In genomic region chr15:13134086-13134485, GRCm38 (mm10) we compare ENCODE assay signal across 9 mouse cellular contexts. TPM values are rescaled to one million over a fixed set of nuclear protein-coding genes. Genes with fewer than 3 reads are reported as not detected.
DNase-seq lines count a peak whose midpoint lies in the region; ATAC-seq and TF ChIP-seq lines count a peak whose summit lies in the region.
"Had no signal": no experiment of that assay in that cellular context is flagged by ENCODE, and none has a peak within 500 bp of the region (broad histone marks: within the 10 kb centered on the region; RNA-seq: fewer than 3 reads in every experiment).

No protein-coding gene starts in this region.

- H3K9ac ChIP-seq in hindbrain, embryonic 12.5 days, result no peak overlapping the region
- no peak overlapping the region for H3K9ac ChIP-seq in ES-Bruce4 (ENCODE audit: low read depth, poor library complexity, severe bottlenecking)
- H3K9ac ChIP-seq: hindbrain, embryonic 15.5 days had no signal

- no peak overlapping the region for H3K4me3 ChIP-seq in hindbrain, embryonic 10.5 days
- no peak overlapping the region for H3K4me3 ChIP-seq in hindbrain, embryonic 12.5 days
- H3K4me3 ChIP-seq in ES-Bruce4 (ENCODE audit: low read depth, low read length), result no peak overlapping the region
- H3K4me3 ChIP-seq: hindbrain, embryonic 15.5 days had no signal

- no peak for TF ChIP-seq EP300 in ES-Bruce4 (IDR thresholded peaks at IDR 0.05; ENCODE audit: insufficient read depth, low read depth, low read length)

- no peaks in the 10 kb centered on the region for H3K27me3 ChIP-seq in hindbrain, embryonic 10.5 days (ENCODE audit: insufficient read depth, poor library complexity, severe bottlenecking)
- no peaks in the 10 kb centered on the region for H3K27me3 ChIP-seq in hindbrain, embryonic 12.5 days
- no peaks in the 10 kb centered on the region for H3K27me3 ChIP-seq in ES-Bruce4 (ENCODE audit: control insufficient read depth, insufficient read depth, low read length, poor library complexity, severe bottlenecking)
- H3K27me3 ChIP-seq: hindbrain, embryonic 15.5 days had no signal

- H3K9me3 ChIP-seq in hindbrain, embryonic 10.5 days, result no peaks in the 10 kb centered on the region
- no peaks in the 10 kb centered on the region for H3K9me3 ChIP-seq in hindbrain, embryonic 12.5 days (replicated peaks)
- no peaks in the 10 kb centered on the region for H3K9me3 ChIP-seq in ES-Bruce4 (replicated peaks; ENCODE audit: control insufficient read depth, insufficient read depth, low read length, poor library complexity, severe bottlenecking)
- H3K9me3 ChIP-seq: hindbrain, embryonic 15.5 days had no signal

- H3K36me3 ChIP-seq in hindbrain, embryonic 10.5 days, result 0 out of 2 replicates have a peak, but pooled peaks cover 4% of the 10 kb centered on the region
- no peaks in the 10 kb centered on the region for H3K36me3 ChIP-seq in hindbrain, embryonic 12.5 days
- H3K36me3 ChIP-seq in ES-Bruce4 (ENCODE audit: control insufficient read depth, insufficient read depth, low read length, poor library complexity, severe bottlenecking), result no peaks in the 10 kb centered on the region
- H3K36me3 ChIP-seq: hindbrain, embryonic 15.5 days had no signal

- WGBS in hindbrain, embryonic 10.5 days, result 85% methylated on average over 1 of the region's 1 CpGs
- 80% methylated on average over 1 of the region's 1 CpGs for WGBS in hindbrain, embryonic 12.5 days

- no peak overlapping the region for H3K27ac ChIP-seq in hindbrain, embryonic 10.5 days
- H3K27ac ChIP-seq in hindbrain, embryonic 12.5 days, result no peak overlapping the region
- H3K27ac ChIP-seq in ES-Bruce4 (ENCODE audit: insufficient read depth, low read length), result no peak overlapping the region
- H3K27ac ChIP-seq: hindbrain, embryonic 15.5 days had no signal

- no peak for TF ChIP-seq POLR2A in ES-Bruce4 (IDR thresholded peaks at IDR 0.05; ENCODE audit: insufficient read depth, low read length)

- no peak for ATAC-seq in hindbrain, embryonic 12.5 days (ENCODE audit: low FRiP score)
- no peak for ATAC-seq in monocyte, adult 5-6 weeks (replicated peaks; ENCODE audit: insufficient number of reproducible peaks, low FRiP score, low TSS enrichment, poor library complexity, severe bottlenecking)

- no peaks in the 10 kb centered on the region for H3K4me1 ChIP-seq in hindbrain, embryonic 10.5 days (replicated peaks)
- no peaks in the 10 kb centered on the region for H3K4me1 ChIP-seq in hindbrain, embryonic 12.5 days
- no peaks in the 10 kb centered on the region for H3K4me1 ChIP-seq in ES-Bruce4 (ENCODE audit: control insufficient read depth, insufficient read depth, low read length)

- peak; percentile 12 for DNase-seq in hindbrain, embryonic 10.5 days (ENCODE audit: low spot score)
- peak; percentile 30 for DNase-seq in adipocyte (ENCODE audit: low spot score)
- DNase-seq in kidney, adult 9 months, result peak; percentile 58
- no peak for DNase-seq in T-cell, adult 2 months (ENCODE audit: low spot score)
- no peak for DNase-seq in natural killer cell, adult 2 months (ENCODE audit: low spot score in 2 of 2)

- no peak overlapping the region for H3K4me2 ChIP-seq in hindbrain, embryonic 12.5 days (replicated peaks)
- H3K4me2 ChIP-seq: hindbrain, embryonic 15.5 days had no signal

- peak; percentile 8 for TF ChIP-seq CTCF in ES-Bruce4 (IDR thresholded peaks at IDR 0.05; ENCODE audit: low read depth, low read length)

RNA-seq across cellular contexts. Expression of gene Cdh6, which starts 39.4 kb away (rescaled TPM):
- polyA plus RNA-seq in hindbrain, embryonic 10.5 days (2016; fragmentation: Nextera tagmentation; extraction: Ambion mirVana), result 11.2 and 18.6 TPM in 2 replicates
- 13.6 and 13.8 TPM in 2 replicates for polyA plus RNA-seq in hindbrain, embryonic 12.5 days (2016; fragmentation: Nextera tagmentation; extraction: Ambion mirVana)
- 0.12 and 0.41 TPM in 2 replicates for polyA plus RNA-seq in ES-Bruce4 (2011; ENCODE audit: insufficient read depth, insufficient read length, low read depth, missing spikeins)
- not detected in 3 replicates for total RNA-seq in monocyte, adult 5-6 weeks (2017)

Comparison
In these comparisons a context has a peak if more than half of its experiments do, and no peak if none do; other contexts are left out.
1. DNase-seq: peak in hindbrain, embryonic 10.5 days (single experiment), adipocyte (single experiment) and kidney, adult 9 months (single experiment); none in T-cell, adult 2 months (single experiment) and natural killer cell, adult 2 months (0 of 2).